Mouse (Mus musculus) stomach, embryonic 16.5 days (tissue): ENCODE results near the gene Ccdc115. TPM values are rescaled to one million over a fixed set of nuclear protein-coding genes. Genes with fewer than 3 reads are reported as not detected.

Experiments
- ATAC-seq: fragments of 200-750 bp; cut with Nextera tagmentation; 2 replicates; pipeline ENCODE4 v1.8.0; 2017; ENCODE audit warnings: moderate number of reproducible peaks, moderate TSS enrichment; ENCODE audit not compliant: insufficient read depth, low FRiP score
- H3K27ac ChIP-seq: fragments of 300-500 bp; sonication (generic); 2 replicates; pipeline ENCODE4 v1.5.1; 2014; ENCODE audit warnings: low read length
- H3K27me3 ChIP-seq: fragments of 300-500 bp; sonication (generic); 2 replicates; pipeline ENCODE4 v1.6.1; 2014; ENCODE audit warnings: low read length, control low read depth, mixed read lengths; ENCODE audit not compliant: control insufficient read depth, insufficient read depth
- H3K36me3 ChIP-seq: fragments of 300-500 bp; sonication (generic); 2 replicates; pipeline ENCODE4 v1.6.1; 2014; ENCODE audit warnings: low read length; ENCODE audit not compliant: control insufficient read depth, insufficient read depth
- H3K4me1 ChIP-seq: fragments of 300-500 bp; sonication (generic); 2 replicates; pipeline ENCODE4 v1.6.1; 2014; ENCODE audit warnings: low read length, control low read depth, mixed read lengths; ENCODE audit not compliant: control insufficient read depth, insufficient read depth
- H3K4me2 ChIP-seq: fragments of 300-500 bp; sonication (generic); 2 replicates; pipeline ENCODE4 v1.6.1; 2014; ENCODE audit warnings: low read depth, low read length, mixed read lengths
- H3K4me3 ChIP-seq: fragments of 300-500 bp; sonication (generic); replicated peaks from 2 replicates; pipeline ENCODE4 v1.5.1; 2014; ENCODE audit warnings: mild to moderate bottlenecking, low read length
- H3K9ac ChIP-seq: fragments of 300-500 bp; sonication (generic); 2 replicates; pipeline ENCODE4 v1.6.1; 2014; ENCODE audit warnings: low read length
- H3K9me3 ChIP-seq: fragments of 300-500 bp; sonication (generic); replicated peaks from 2 replicates; pipeline ENCODE4 v1.6.1; 2016; ENCODE audit warnings: low read length, control low read depth; ENCODE audit not compliant: control insufficient read depth
- WGBS: fragments of 180-500 bp; shearing (Covaris S2); extraction: QIAGEN DNeasy Blood & Tissue Kit; methylation state at CpG from one replicate; pipeline ENCODE4 v1.1.7; 2014; 5-methylcytosine and 5-hydroxymethylcytosine counted together
- polyA plus RNA-seq: library from polyadenylated mRNA; unstranded; fragments of >200 nt; fragmentation: Nextera tagmentation; extraction: Ambion mirVana; gene quantifications from 2 replicates; pipeline ENCODE4 v1.2.1, GENCODE M21; 2015

The Ccdc115 gene
- polyA plus RNA-seq, 1 experiment from 2014 or later, result 55.0 TPM

DNA sequence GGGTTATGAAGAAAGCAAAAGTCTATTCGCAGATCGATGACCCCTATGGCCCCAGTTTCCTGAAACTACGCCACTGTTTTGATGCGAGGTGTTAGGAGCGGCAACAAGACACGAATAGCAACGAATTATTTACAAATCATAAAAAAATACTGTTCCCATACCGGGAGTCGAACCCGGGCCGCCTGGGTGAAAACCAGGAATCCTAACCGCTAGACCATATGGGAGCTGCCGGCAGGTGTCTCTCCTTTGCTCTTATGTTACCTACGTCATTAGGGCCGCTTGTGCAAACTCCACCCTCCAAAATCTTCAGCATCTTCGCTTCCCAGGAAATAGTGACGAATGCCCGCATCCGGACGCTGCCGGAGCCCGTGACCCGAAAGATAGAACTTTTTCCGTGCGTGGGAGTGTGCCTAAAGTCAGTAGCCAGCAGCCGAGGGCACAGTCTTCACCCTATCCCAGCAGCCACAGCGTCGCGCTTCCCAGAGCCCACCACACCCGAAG lies 4.8 kb downstream of the Ccdc115 start:
- peaks cover 25% of the 10 kb centered on the region for H3K9me3 ChIP-seq
- peak overlapping the region; percentile 72 for H3K9ac ChIP-seq
- peak overlapping the region; percentile 78 for H3K27ac ChIP-seq
- no peaks in the 10 kb centered on the region for H3K27me3 ChIP-seq
- peak overlapping the region; percentile 83 for H3K4me2 ChIP-seq
- H3K4me1 ChIP-seq, result peaks cover 12% of the 10 kb centered on the region
- 0 out of 2 replicates have a peak, but pooled peaks cover 14% of the 10 kb centered on the region for H3K36me3 ChIP-seq
- H3K4me3 ChIP-seq, result peak overlapping the region; percentile 74
- ATAC-seq, result peak; percentile 6; the same call in 1 of the 2 replicates
- under 1% methylated on average over 30 of the region's 30 CpGs for WGBS

DNA sequence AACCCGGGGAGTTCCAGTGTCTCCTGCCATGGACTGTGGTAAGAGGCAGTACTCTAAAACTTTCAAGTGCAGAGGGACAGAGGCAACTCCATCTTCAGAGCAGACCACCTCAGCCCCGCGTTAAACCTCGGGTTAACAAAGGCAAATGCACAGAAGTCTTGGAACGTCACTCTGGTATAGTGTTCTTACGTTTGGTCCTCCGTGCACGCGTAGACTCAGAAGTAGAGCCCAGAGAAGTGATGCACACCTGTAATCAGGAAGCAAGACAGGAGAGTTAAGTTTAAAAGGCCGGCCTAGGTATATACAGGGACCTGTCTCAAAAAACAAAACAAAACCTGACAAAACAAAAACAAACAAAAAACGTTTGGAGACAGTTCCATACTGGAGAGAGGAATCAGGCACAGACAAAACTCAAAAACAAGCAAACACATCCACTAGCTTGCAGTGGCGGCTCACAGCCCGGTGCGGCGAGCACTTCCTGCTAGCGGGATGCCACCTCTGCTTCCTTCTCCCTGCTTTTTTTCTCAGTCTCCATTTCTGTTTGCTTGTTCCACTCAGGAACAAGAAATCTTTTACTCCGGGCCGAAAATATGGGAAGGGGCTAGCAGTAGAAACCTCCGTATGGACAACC lies 5.5 kb downstream of the Ccdc115 start:
- H3K9me3 ChIP-seq, result peaks cover 27% of the 10 kb centered on the region
- H3K4me2 ChIP-seq, result peak overlapping the region; percentile 83
- peaks cover 12% of the 10 kb centered on the region for H3K4me1 ChIP-seq
- WGBS, result 8% methylated on average over 19 of the region's 19 CpGs
- H3K27ac ChIP-seq, result peak overlapping the region; percentile 78
- H3K27me3 ChIP-seq, result no peaks in the 10 kb centered on the region
- H3K36me3 ChIP-seq, result 0 out of 2 replicates have a peak, but pooled peaks cover 17% of the 10 kb centered on the region
- H3K9ac ChIP-seq, result peak overlapping the region; percentile 57
- H3K4me3 ChIP-seq, result peak overlapping the region; percentile 74
- no peak for ATAC-seq

DNA sequence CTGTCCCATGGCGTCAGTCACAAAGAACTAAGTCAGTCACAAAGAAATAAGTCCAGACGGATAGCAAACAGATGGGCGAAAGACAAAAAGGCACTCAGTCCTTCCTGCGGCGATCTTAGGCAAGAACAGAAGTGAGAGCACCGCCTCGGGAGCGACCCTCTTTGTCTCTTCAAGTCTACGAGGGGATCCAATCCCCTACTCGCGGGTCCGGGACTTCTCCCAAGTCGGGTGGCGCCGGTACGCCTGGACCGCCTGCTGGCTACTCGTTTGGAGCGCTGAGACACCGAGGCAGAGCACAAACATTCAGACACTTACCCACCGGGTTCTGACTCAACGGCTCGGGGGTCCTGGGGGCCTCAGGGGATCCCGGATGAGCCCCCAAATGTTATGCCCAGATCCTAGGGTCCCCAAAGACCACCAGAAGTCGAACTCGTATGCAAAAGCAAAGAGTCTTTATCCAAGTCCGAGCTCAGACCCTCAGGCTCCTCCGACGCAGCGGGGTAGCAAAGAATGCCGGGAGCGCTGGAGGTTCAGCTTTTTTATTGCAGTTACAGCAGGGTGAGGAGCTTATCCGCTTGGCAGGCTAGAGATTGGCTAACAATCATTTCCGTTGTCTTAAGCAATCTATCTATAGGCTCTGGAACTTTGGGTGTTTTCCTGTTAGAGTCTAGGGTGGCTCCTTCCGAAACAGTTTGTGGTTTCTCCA lies 6.5 kb downstream of the Ccdc115 start:
- Histone ChIP-seq H3K4me3 (peak overlapping the region; percentile 56), H3K4me1 (peaks cover 5% of the 10 kb centered on the region; the same call in 1 of the 2 replicates), H3K27me3 (no peaks in the 10 kb centered on the region), H3K9me3 (peaks cover 31% of the 10 kb centered on the region), H3K9ac (peak overlapping the region; percentile 82), H3K27ac (peak overlapping the region; percentile 54), H3K4me2 (peak overlapping the region; percentile 83), H3K36me3 (0 out of 2 replicates have a peak, but pooled peaks cover 17% of the 10 kb centered on the region)
- ATAC-seq, result peak; percentile 54
- 8% methylated on average over 35 of the region's 35 CpGs for WGBS

DNA sequence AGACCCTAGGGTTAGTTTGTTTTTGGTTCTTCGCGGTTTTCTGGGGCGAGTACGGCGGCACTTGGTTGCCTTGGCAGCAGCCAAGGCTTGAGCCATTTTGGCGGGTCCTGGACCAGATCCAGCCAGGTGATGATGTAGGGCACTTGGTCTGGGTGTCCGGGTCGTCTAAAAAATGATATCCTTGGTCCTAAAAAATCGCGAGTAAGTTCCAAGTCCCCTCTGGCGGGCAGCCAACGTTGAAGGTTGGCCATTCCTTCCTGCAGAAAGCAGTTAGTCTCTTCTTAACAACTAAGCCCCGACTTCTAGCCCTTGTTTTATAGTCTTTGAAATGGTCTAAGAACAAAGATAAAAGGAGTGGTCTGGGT lies 7.1 kb downstream of the Ccdc115 start:
- peaks cover 32% of the 10 kb centered on the region for H3K9me3 ChIP-seq
- no peaks in the 10 kb centered on the region for H3K27me3 ChIP-seq
- H3K9ac ChIP-seq, result peak overlapping the region; percentile 82; the same call in 1 of the 2 replicates
- H3K36me3 ChIP-seq, result 0 out of 2 replicates have a peak, but pooled peaks cover 17% of the 10 kb centered on the region
- H3K4me2 ChIP-seq, result peak overlapping the region; percentile 83
- no peak for ATAC-seq
- peak overlapping the region; percentile 56 for H3K4me3 ChIP-seq
- H3K27ac ChIP-seq, result no peak overlapping the region
- 51% methylated on average over 13 of the region's 13 CpGs for WGBS
- H3K4me1 ChIP-seq, result peaks cover 5% of the 10 kb centered on the region; the same call in 1 of the 2 replicates

DNA sequence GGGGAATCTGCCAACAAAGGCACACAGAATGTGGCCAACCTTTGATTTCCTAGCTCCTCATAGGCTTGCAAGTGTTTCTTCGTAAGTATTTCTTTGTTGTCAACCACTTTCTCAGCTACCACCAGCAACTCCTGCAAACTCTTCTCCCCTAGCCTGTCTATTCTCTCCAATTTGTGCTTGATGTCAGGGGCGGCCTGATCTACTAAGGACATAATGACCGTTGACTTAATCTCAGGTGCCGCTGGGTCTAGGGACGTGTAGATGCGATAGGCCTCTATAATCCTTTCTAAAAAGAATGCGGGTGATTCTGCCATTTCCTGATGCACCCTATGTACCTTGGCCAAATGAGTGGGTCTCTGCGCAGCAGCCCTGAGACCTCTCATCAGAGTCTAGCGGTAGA lies 8.0 kb downstream of the Ccdc115 start:
- Histone ChIP-seq H3K27ac (no peak overlapping the region), H3K4me3 (no peak overlapping the region), H3K9ac (no peak overlapping the region), H3K9me3 (peaks cover 34% of the 10 kb centered on the region), H3K4me2 (no peak overlapping the region), H3K27me3 (no peaks in the 10 kb centered on the region), H3K36me3 (0 out of 2 replicates have a peak, but pooled peaks cover 17% of the 10 kb centered on the region), H3K4me1 (peaks cover 5% of the 10 kb centered on the region; the same call in 1 of the 2 replicates)
- no peak for ATAC-seq
- 96% methylated on average over 9 of the region's 9 CpGs for WGBS

DNA sequence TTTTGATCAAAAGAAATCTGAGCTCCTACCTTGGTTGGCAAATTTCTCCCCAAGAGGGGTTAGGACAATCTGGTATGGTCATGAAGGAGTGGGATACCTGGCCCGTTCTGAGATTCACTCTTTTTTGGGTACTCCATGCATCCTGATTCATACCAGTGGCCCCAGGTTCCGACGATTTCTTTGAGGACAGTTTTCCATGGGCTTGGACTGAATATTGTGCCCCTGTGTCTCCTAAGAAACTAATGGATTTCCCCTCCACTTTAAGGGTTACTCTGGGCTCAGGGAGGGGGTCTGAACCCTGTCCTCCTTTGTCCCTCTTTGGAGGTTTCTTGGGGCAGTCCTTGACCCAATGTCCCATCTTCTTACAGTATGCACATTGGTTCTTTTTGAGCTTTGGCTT lies 8.5 kb downstream of the Ccdc115 start:
- Histone ChIP-seq H3K27me3 (no peaks in the 10 kb centered on the region), H3K27ac (no peak overlapping the region), H3K9me3 (peaks cover 34% of the 10 kb centered on the region), H3K4me2 (no peak overlapping the region), H3K9ac (no peak overlapping the region), H3K4me3 (no peak overlapping the region), H3K4me1 (peaks cover 5% of the 10 kb centered on the region; the same call in 1 of the 2 replicates), H3K36me3 (0 out of 2 replicates have a peak, but pooled peaks cover 17% of the 10 kb centered on the region)
- 99% methylated on average over 3 of the region's 3 CpGs for WGBS
- no peak for ATAC-seq

DNA sequence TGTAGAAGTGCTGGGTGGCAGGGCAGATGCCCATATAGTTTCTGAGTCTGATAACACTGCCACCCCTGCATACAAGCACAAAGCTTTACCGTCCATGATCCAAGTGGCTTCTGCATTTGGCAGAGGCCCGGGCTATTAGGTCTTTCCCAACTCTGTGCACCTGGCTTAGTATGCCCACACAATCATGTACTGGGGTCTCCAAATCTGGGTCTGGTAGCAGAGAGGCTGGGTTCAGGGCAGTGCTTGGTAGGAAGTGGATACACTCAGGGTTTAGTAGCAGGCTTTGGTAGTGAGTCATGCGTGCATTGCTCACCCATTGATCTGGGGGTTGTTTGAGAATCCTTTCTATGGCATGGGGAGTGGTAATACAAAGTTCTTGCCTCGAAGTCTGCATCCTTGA lies 10.2 kb downstream of the Ccdc115 start:
- Histone ChIP-seq H3K4me1 (peaks cover 5% of the 10 kb centered on the region; the same call in 1 of the 2 replicates), H3K36me3 (0 out of 2 replicates have a peak, but pooled peaks cover 17% of the 10 kb centered on the region), H3K27me3 (no peaks in the 10 kb centered on the region), H3K4me3 (no peak overlapping the region), H3K9ac (no peak overlapping the region), H3K27ac (no peak overlapping the region), H3K9me3 (peaks cover 34% of the 10 kb centered on the region), H3K4me2 (no peak overlapping the region)
- no peak for ATAC-seq
- 90% methylated on average over 4 of the region's 4 CpGs for WGBS

DNA sequence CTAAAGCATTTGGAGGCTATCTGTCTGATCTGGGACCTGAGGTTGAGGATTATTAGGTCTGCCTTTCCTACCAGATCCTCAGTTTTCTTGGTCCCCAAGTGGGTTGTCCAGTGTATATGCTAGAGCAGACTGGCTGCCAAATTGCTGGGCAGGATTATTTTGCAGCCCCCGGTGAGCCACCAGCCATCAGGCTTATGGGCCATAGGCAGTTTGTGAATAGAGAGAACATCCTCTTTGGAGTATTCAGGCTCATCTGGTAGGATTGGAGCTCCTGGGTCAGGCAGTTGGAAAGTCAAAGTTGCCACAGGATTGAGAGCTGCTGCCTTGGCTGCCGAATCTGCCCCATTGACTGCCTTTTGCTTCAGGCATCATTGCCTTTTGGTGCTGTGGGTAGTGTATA lies 11.0 kb downstream of the Ccdc115 start:
- H3K4me1 ChIP-seq, result peaks cover 1% of the 10 kb centered on the region; the same call in 1 of the 2 replicates
- H3K9me3 ChIP-seq, result peaks cover 34% of the 10 kb centered on the region
- no peaks in the 10 kb centered on the region for H3K27me3 ChIP-seq
- no peak overlapping the region for H3K4me3 ChIP-seq
- 94% methylated on average over 2 of the region's 2 CpGs for WGBS
- H3K9ac ChIP-seq, result no peak overlapping the region
- H3K27ac ChIP-seq, result no peak overlapping the region
- 0 out of 2 replicates have a peak, but pooled peaks cover 17% of the 10 kb centered on the region for H3K36me3 ChIP-seq
- no peak for ATAC-seq
- no peak overlapping the region for H3K4me2 ChIP-seq
